Mouse (Mus musculus) ovary, postnatal 14 days (tissue): ENCODE results near the gene Tnfrsf17.
"Not testable (repeated sequence)": the region's sequence is repeated elsewhere in the genome, so short reads cannot be mapped to it uniquely, and the experiment has no call there.

ENCODE experiments used
- DNase-seq: peaks from one replicate; pipeline ENCODE4 v3.0.0; 2022; ENCODE audit warnings: low spot score

Tnfrsf17 gene

GRCm38 (mm10) chr16:11343292-11343815, 29.7 kb downstream of the Tnfrsf17 start:
- DNase-seq: no peak

- DNase-seq: no peak
These were observed 38.3 kb downstream of the Tnfrsf17 start for GRCm38 (mm10) chr16:11351903-11352302.

GRCm38 (mm10) chr16:11359173-11359572, 45.6 kb downstream of the Tnfrsf17 start:
- DNase-seq: no peak

- DNase-seq: no peak
These were observed 46.3 kb downstream of the Tnfrsf17 start for GRCm38 (mm10) chr16:11359919-11360318.

GRCm38 (mm10) chr16:11360576-11360975, 47.0 kb downstream of the Tnfrsf17 start:
- not testable (repeated sequence) for DNase-seq

GRCm38 (mm10) chr16:11365626-11366025, 52.0 kb downstream of the Tnfrsf17 start:
- DNase-seq: peak; percentile 15

GRCm38 (mm10) chr16:11366851-11367250, 53.2 kb downstream of the Tnfrsf17 start:
- DNase-seq: no peak

- DNase-seq: no peak
These were observed 54.8 kb downstream of the Tnfrsf17 start for GRCm38 (mm10) chr16:11368412-11368811.

- DNase-seq: no peak
These were observed 55.5 kb downstream of the Tnfrsf17 start for GRCm38 (mm10) chr16:11369162-11369561.

GRCm38 (mm10) chr16:11369642-11370041, 56.0 kb downstream of the Tnfrsf17 start:
- no peak for DNase-seq
